Mouse (Mus musculus) MEL (cell line): Measurements from ENCODE around the gene Pdgfc. TPM values are rescaled to one million over a fixed set of nuclear protein-coding genes. Genes with fewer than 3 reads are reported as not detected.

Source experiments
- DNase-seq: peaks from one replicate; pipeline ENCODE4 v3.0.0; 2011; ENCODE audit warnings: low read depth, low spot score
- H3K27ac ChIP-seq: 2 replicates; pipeline ENCODE4 v1.5.1; 2012; ENCODE audit warnings: low read depth, mild to moderate bottlenecking, control low read depth, low read length, moderate library complexity; ENCODE audit not compliant: control insufficient read depth
- H3K27me3 ChIP-seq, 2 experiments: fragments of 150-350 bp in 1 of 2; sonication (generic) in 1 of 2; 2 replicates each; pipeline ENCODE4 v1.6.1; 2012; ENCODE audit warnings: low read length in 2 of 2, mild to moderate bottlenecking in 2 of 2, improper control_type of control experiment in 1 of 2, moderate library complexity in 1 of 2; ENCODE audit not compliant: insufficient read depth in 2 of 2, control insufficient read depth in 1 of 2
- H3K36me3 ChIP-seq, 2 experiments: 2 replicates each; pipeline ENCODE4 v1.6.1; 2012 to 2014; ENCODE audit warnings: low read length in 2 of 2, improper control_type of control experiment in 1 of 2, inconsistent platforms in 1 of 2, mild to moderate bottlenecking in 1 of 2; ENCODE audit not compliant: insufficient read depth in 2 of 2, control insufficient read depth in 1 of 2
- H3K4me1 ChIP-seq, 2 experiments: fragments of 150-350 bp in 1 of 2; sonication (generic) in 1 of 2; 2 replicates each; pipeline ENCODE4 v1.6.1; 2012; ENCODE audit warnings: low read length in 2 of 2, improper control_type of control experiment in 1 of 2, mild to moderate bottlenecking in 1 of 2; ENCODE audit not compliant: insufficient read depth in 2 of 2, control insufficient read depth in 1 of 2
- H3K4me3 ChIP-seq, 2 experiments: fragments of 150-350 bp in 1 of 2; sonication (generic) in 1 of 2; 2 replicates each; pipeline ENCODE4 v1.5.1; 2012; ENCODE audit warnings: low read depth in 2 of 2, low read length in 2 of 2, mild to moderate bottlenecking in 2 of 2, moderate library complexity in 2 of 2, control low read depth in 1 of 2, improper control_type of control experiment in 1 of 2; ENCODE audit not compliant: control insufficient read depth in 1 of 2, insufficient read depth in 1 of 2
- H3K79me2 ChIP-seq: 2 replicates; pipeline ENCODE4 v1.6.1; 2012; ENCODE audit warnings: mild to moderate bottlenecking, low read length, moderate library complexity; ENCODE audit not compliant: control insufficient read depth, poor library complexity, insufficient read depth
- H3K9ac ChIP-seq: 2 replicates; pipeline ENCODE4 v1.6.1; 2012; ENCODE audit warnings: low read depth, mild to moderate bottlenecking, control low read depth, low read length, moderate library complexity; ENCODE audit not compliant: control insufficient read depth, poor library complexity, severe bottlenecking
- H3K9me3 ChIP-seq: fragments of 150-350 bp; sonication (generic); replicated peaks from 2 replicates; pipeline ENCODE4 v1.6.1; 2012; ENCODE audit warnings: mild to moderate bottlenecking, low read length, improper control_type of control experiment, moderate library complexity; ENCODE audit not compliant: insufficient read depth
- BHLHE40 ChIP-seq: IDR thresholded peaks from 2 replicates; pipeline ENCODE4 v1.6.1; 2012; ENCODE audit warnings: low read depth, mild to moderate bottlenecking, inconsistent platforms, low read length, improper control_type of control experiment, borderline replicate concordance
- CHD1 ChIP-seq: IDR thresholded peaks from 2 replicates; pipeline ENCODE4 v1.6.1; 2012; ENCODE audit warnings: low read depth, mild to moderate bottlenecking, inconsistent platforms, low read length, improper control_type of control experiment
- E2F4 ChIP-seq: IDR thresholded peaks from 2 replicates; pipeline ENCODE4 v1.6.1; 2011; ENCODE audit warnings: low read depth, low read length, improper control_type of control experiment, borderline replicate concordance
- ELF1 ChIP-seq: IDR thresholded peaks from 2 replicates; pipeline ENCODE4 v1.6.1; 2014; ENCODE audit warnings: low read depth, mild to moderate bottlenecking, inconsistent platforms, low read length, improper control_type of control experiment, moderate library complexity
- EP300 ChIP-seq, 2 experiments: IDR thresholded peaks; 2 replicates each; pipeline ENCODE4 v1.6.1; 2011; ENCODE audit warnings: improper control_type of control experiment in 2 of 2, low read length in 2 of 2, low read depth in 1 of 2, mild to moderate bottlenecking in 1 of 2
- MAFK ChIP-seq: IDR thresholded peaks from 2 replicates; pipeline ENCODE4 v1.6.1; 2011; ENCODE audit warnings: low read depth, mild to moderate bottlenecking, low read length, improper control_type of control experiment, borderline replicate concordance
- MAZ ChIP-seq: IDR thresholded peaks from 2 replicates; pipeline ENCODE4 v1.6.1; 2012; ENCODE audit warnings: low read depth, mild to moderate bottlenecking, inconsistent platforms, low read length, improper control_type of control experiment
- MYC ChIP-seq: IDR thresholded peaks from 2 replicates; pipeline ENCODE4 v1.6.1; 2011; ENCODE audit warnings: low read depth, mild to moderate bottlenecking, low read length, improper control_type of control experiment, moderate library complexity
- NRF1 ChIP-seq: IDR thresholded peaks from 2 replicates; pipeline ENCODE4 v1.6.1; 2014; ENCODE audit warnings: low read depth, mild to moderate bottlenecking, inconsistent platforms, low read length, improper control_type of control experiment, moderate library complexity; ENCODE audit not compliant: poor library complexity, insufficient read depth, severe bottlenecking
- SIN3A ChIP-seq: IDR thresholded peaks from 2 replicates; pipeline ENCODE4 v1.6.1; 2012; ENCODE audit warnings: low read length, improper control_type of control experiment, inconsistent platforms
- TAL1 ChIP-seq: IDR thresholded peaks from 2 replicates; pipeline ENCODE4 v1.6.1; 2012; ENCODE audit warnings: mild to moderate bottlenecking, inconsistent platforms, low read length, moderate library complexity, mixed read lengths
- TCF12 ChIP-seq: IDR thresholded peaks from 2 replicates; pipeline ENCODE4 v1.6.1; 2014; ENCODE audit warnings: low read depth, mild to moderate bottlenecking, inconsistent platforms, low read length, improper control_type of control experiment, moderate library complexity
- USF2 ChIP-seq, 2 experiments: IDR thresholded peaks; 2 replicates each; pipeline ENCODE4 v1.6.1; 2011 to 2012; ENCODE audit warnings: improper control_type of control experiment in 2 of 2, low read length in 2 of 2, borderline replicate concordance in 1 of 2, inconsistent platforms in 1 of 2, low read depth in 1 of 2, mild to moderate bottlenecking in 1 of 2; ENCODE audit not compliant: insufficient read depth in 1 of 2
- ZKSCAN1 ChIP-seq: IDR thresholded peaks from 2 replicates; pipeline ENCODE4 v1.6.1; 2012; ENCODE audit warnings: low read depth, mild to moderate bottlenecking, inconsistent platforms, low read length, improper control_type of control experiment, moderate library complexity
- ZMIZ1 ChIP-seq: IDR thresholded peaks from 2 replicates; pipeline ENCODE4 v1.6.1; 2012; ENCODE audit warnings: low read depth, mild to moderate bottlenecking, inconsistent platforms, low read length, improper control_type of control experiment, moderate library complexity
- ZNF384 ChIP-seq: IDR thresholded peaks from 2 replicates; pipeline ENCODE4 v1.6.1; 2012; ENCODE audit warnings: low read depth, mild to moderate bottlenecking, inconsistent platforms, low read length, improper control_type of control experiment
- polyA plus RNA-seq, 2 experiments: library from polyadenylated mRNA; stranded (reverse) in 1 of 2; unstranded in 1 of 2; fragments of >175 nt in 1 of 2; fragments of >200 nt in 1 of 2; gene quantifications; 2 replicates each; pipeline versions ENCODE4 v1.2.1 to v1.2.4; 2012; ENCODE audit warnings: low replicate concordance in 2 of 2, low read depth in 1 of 2; ENCODE audit not compliant: insufficient read length in 2 of 2, insufficient read depth in 1 of 2, missing spikeins in 1 of 2
- total RNA-seq: library from RNA; depleted of rRNA; stranded (reverse); fragments of 300-350 nt; gene quantifications from 2 replicates; pipeline ENCODE4 v1.2.3, GENCODE M21; 2012

Gene Pdgfc
- total and polyA plus RNA-seq, 3 experiments = not detected

DNA sequence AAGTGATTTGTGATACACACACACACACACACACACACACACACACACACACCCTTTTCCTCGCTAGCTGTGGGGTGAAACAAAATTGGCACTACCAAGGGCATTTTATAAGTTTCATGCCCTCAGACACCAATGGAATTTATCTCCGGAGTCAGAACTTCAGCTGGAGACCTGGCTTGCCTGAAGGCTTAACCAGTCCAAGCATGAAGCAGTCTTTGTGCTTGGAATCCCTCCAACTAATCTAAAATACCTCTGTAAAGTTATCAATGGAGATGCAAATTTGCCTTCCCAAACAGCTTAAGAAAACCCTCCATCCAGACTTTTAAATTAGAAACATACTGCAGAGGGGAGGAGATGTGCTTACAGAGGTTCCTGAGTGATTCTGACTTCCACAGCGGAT lies 6.3 kb upstream of the Pdgfc start:
- H3K4me1 ChIP-seq = no peaks in the 10 kb centered on the region
- H3K79me2 ChIP-seq = no peaks in the 10 kb centered on the region
- no peak overlapping the region for H3K4me3 ChIP-seq
- H3K27ac ChIP-seq = no peak overlapping the region
- no peak for TF ChIP-seq E2F4
- TF ChIP-seq TAL1 = no peak
- no peak for TF ChIP-seq NRF1
- no peak for TF ChIP-seq EP300 (IDR thresholded peaks at IDR 0.05; ENCODE audit: low read depth in 1 of 2, low read length in 2 of 2)
- TF ChIP-seq MAFK = no peak
- TF ChIP-seq ZKSCAN1 = no peak
- no peak for TF ChIP-seq ZNF384
- TF ChIP-seq MAZ = no peak
- TF ChIP-seq TCF12 = no peak
- no peak for TF ChIP-seq ELF1
- H3K9ac ChIP-seq = no peak overlapping the region
- no peak for DNase-seq
- no peaks in the 10 kb centered on the region for H3K36me3 ChIP-seq
- H3K9me3 ChIP-seq = no peaks in the 10 kb centered on the region
- H3K27me3 ChIP-seq = no peaks in the 10 kb centered on the region

DNA sequence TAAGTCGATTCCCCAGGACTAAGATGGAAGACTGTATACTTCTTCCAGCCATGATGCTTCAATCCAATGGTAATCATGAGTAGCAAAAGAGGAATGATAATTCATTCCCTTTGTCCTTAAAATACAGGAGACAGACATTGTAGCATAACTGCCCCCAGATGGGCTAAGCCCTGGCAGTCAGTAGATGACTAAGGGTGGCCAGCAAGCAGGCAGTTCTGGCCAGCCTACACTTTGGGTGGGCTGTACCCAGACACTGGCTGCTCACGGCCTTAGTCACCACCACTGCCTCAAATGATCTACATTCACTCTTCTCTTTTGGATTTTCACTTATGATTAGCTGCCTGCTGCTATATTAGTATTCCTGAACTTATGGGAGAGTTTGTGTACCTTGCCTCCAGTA lies 5.9 kb upstream of the Pdgfc start:
- H3K36me3 ChIP-seq = no peaks in the 10 kb centered on the region
- H3K4me3 ChIP-seq = no peak overlapping the region
- no peaks in the 10 kb centered on the region for H3K4me1 ChIP-seq
- H3K79me2 ChIP-seq = no peaks in the 10 kb centered on the region
- DNase-seq = no peak
- no peak overlapping the region for H3K27ac ChIP-seq
- H3K9me3 ChIP-seq = no peaks in the 10 kb centered on the region
- H3K9ac ChIP-seq = no peak overlapping the region
- TF ChIP-seq BHLHE40 = no peak
- TF ChIP-seq SIN3A = no peak
- TF ChIP-seq CHD1 = no peak
- no peak for TF ChIP-seq ZMIZ1
- no peak for TF ChIP-seq USF2 (IDR thresholded peaks at IDR 0.05; ENCODE audit: borderline replicate concordance in 1 of 2, insufficient read depth in 1 of 2, low read depth in 1 of 2, low read length in 2 of 2)
- TF ChIP-seq ZNF384 = no peak
- TF ChIP-seq, all 39 proteins: peak for 0
- H3K27me3 ChIP-seq = no peaks in the 10 kb centered on the region

DNA sequence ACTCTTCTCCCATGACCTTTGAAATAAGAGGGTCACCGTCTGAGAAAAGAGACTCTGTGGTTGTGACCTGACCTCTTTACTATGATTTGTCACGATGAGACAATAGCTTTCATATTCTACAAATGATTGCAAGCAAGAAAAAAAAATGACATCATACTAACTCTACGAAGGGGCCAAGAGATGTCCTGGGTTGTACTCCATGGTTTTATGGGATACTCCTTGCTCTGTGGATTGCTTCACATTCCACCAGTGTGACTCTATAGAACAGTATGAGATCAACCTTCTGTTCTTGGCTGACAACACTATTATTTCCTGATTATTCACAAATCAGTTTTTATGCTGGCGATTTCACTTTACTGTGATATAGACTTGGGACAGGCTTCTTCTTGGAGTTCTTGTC lies 4.2 kb upstream of the Pdgfc start:
- H3K27me3 ChIP-seq = no peaks in the 10 kb centered on the region
- H3K79me2 ChIP-seq = no peaks in the 10 kb centered on the region
- H3K4me3 ChIP-seq = no peak overlapping the region
- TF ChIP-seq ZNF384 (no peak), CHD1 (no peak), MYC (no peak)
- TF ChIP-seq, all 39 proteins: peak for 0
- Histone ChIP-seq H3K9me3 (no peaks in the 10 kb centered on the region), H3K4me1 (no peaks in the 10 kb centered on the region), H3K9ac (no peak overlapping the region), H3K36me3 (no peaks in the 10 kb centered on the region), H3K27ac (no peak overlapping the region)
- DNase-seq = no peak
